Mouse (Mus musculus) myocyte (in vitro differentiated cells): ENCODE data around the gene 1700016D06Rik. TPM values are rescaled to one million over a fixed set of nuclear protein-coding genes. Genes with fewer than 3 reads are reported as not detected.

ENCODE experiments used
- H3K27me3 ChIP-seq: one replicate; pipeline ENCODE4 v1.6.1; 2011; ENCODE audit not compliant: control insufficient read depth, insufficient read depth, insufficient read length
- H3K36me3 ChIP-seq: one replicate; pipeline ENCODE4 v1.6.1; 2011; ENCODE audit not compliant: control insufficient read depth, insufficient read depth
- H3K4me2 ChIP-seq: one replicate; pipeline ENCODE4 v1.6.1; 2011; ENCODE audit warnings: low read depth, control low read depth
- H3K4me3 ChIP-seq: one replicate; pipeline ENCODE4 v1.5.1; 2011; ENCODE audit warnings: mild to moderate bottlenecking, control low read depth, moderate library complexity
- H3K79me2 ChIP-seq: one replicate; pipeline ENCODE4 v1.6.1; 2011; ENCODE audit not compliant: control insufficient read depth, insufficient read depth
- H3ac ChIP-seq: one replicate; pipeline ENCODE4 v1.6.1; 2011; ENCODE audit not compliant: control insufficient read depth, insufficient read length
- CEBPB ChIP-seq: IDR thresholded peaks from 2 replicates; pipeline ENCODE4 v1.6.1; 2011; ENCODE audit warnings: mild to moderate bottlenecking, moderate library complexity; ENCODE audit not compliant: poor library complexity, insufficient read depth, severe bottlenecking
- E2F4 ChIP-seq: IDR thresholded peaks from one replicate; pipeline ENCODE4 v1.6.1; 2011; ENCODE audit warnings: mild to moderate bottlenecking, control low read depth, moderate library complexity; ENCODE audit not compliant: insufficient read depth
- MAX ChIP-seq: IDR thresholded peaks from one replicate; pipeline ENCODE4 v1.6.1; 2011; ENCODE audit warnings: low read depth, mild to moderate bottlenecking, control low read depth
- MYOD1 ChIP-seq, 3 experiments: IDR thresholded peaks; one replicate each; pipeline ENCODE4 v1.6.1; 2011; ENCODE audit warnings: control low read depth in 2 of 3, low read depth in 2 of 3, mild to moderate bottlenecking in 2 of 3, moderate library complexity in 1 of 3; ENCODE audit not compliant: insufficient read length in 2 of 3, control insufficient read depth in 1 of 3
- MYOG ChIP-seq, 3 experiments: IDR thresholded peaks; one replicate each; pipeline ENCODE4 v1.6.1; 2011; ENCODE audit warnings: control low read depth in 2 of 3, low read depth in 2 of 3, mild to moderate bottlenecking in 2 of 3; ENCODE audit not compliant: insufficient read length in 2 of 3, control insufficient read depth in 1 of 3, insufficient read depth in 1 of 3
- POLR2A ChIP-seq: IDR thresholded peaks from one replicate; pipeline ENCODE4 v1.6.1; 2011; ENCODE audit warnings: low read depth, mild to moderate bottlenecking, control low read depth, moderate library complexity; ENCODE audit not compliant: insufficient read length
- POLR2AphosphoS2 ChIP-seq: IDR thresholded peaks from one replicate; pipeline ENCODE4 v1.6.1; 2011; ENCODE audit warnings: low read depth, control low read depth; ENCODE audit not compliant: insufficient read length
- REST ChIP-seq: IDR thresholded peaks from one replicate; pipeline ENCODE4 v1.6.1; 2011; ENCODE audit warnings: mild to moderate bottlenecking, control low read depth, moderate library complexity; ENCODE audit not compliant: insufficient read depth, insufficient read length
- SRF ChIP-seq: IDR thresholded peaks from one replicate; pipeline ENCODE4 v1.6.1; 2011; ENCODE audit warnings: low read depth; ENCODE audit not compliant: control insufficient read depth, insufficient read length
- TCF12 ChIP-seq: IDR thresholded peaks from one replicate; pipeline ENCODE4 v1.6.1; 2011; ENCODE audit warnings: mild to moderate bottlenecking, control low read depth; ENCODE audit not compliant: poor library complexity, insufficient read depth, severe bottlenecking
- TCF3 ChIP-seq: IDR thresholded peaks from one replicate; pipeline ENCODE4 v1.6.1; 2011; ENCODE audit warnings: low read depth, control low read depth; ENCODE audit not compliant: insufficient read length
- USF1 ChIP-seq: IDR thresholded peaks from one replicate; pipeline ENCODE4 v1.6.1; 2011; ENCODE audit warnings: low read depth, mild to moderate bottlenecking, control low read depth, moderate library complexity
- polyA plus RNA-seq: library from polyadenylated mRNA; unstranded; fragments of >200 nt; fragmentation: generic; extraction: Trizol; gene quantifications from one replicate; pipeline ENCODE4 v1.2.1, GENCODE M21; 2012; ENCODE audit warnings: missing spikeins

1700016D06Rik gene
- polyA plus RNA-seq, 1 experiment, result 0.30 TPM

GRCm38 (mm10) chr8:11693972-11694371, 6.9 kb downstream of the 1700016D06Rik start:
- no peak overlapping the region for H3K4me3 ChIP-seq
- H3K36me3 ChIP-seq, result no peaks in the 10 kb centered on the region
- TF ChIP-seq MYOD1 (IDR thresholded peaks at IDR 0.05; ENCODE audit: control insufficient read depth in 1 of 3, insufficient read length in 2 of 3, low read depth in 2 of 3) (peak in 2 of 3 experiments; percentile 40 to 60), USF1 (no peak), MAX (no peak), REST (no peak), TCF3 (no peak), CEBPB (no peak), MYOG (IDR thresholded peaks at IDR 0.05; ENCODE audit: control insufficient read depth in 1 of 3, insufficient read depth in 1 of 3, insufficient read length in 2 of 3, low read depth in 2 of 3) (peak in 2 of 3 experiments; percentile 62 to 70)
- H3K79me2 ChIP-seq, result no peaks in the 10 kb centered on the region
- H3K4me2 ChIP-seq, result no peak overlapping the region
- H3ac ChIP-seq, result no peak overlapping the region
- H3K27me3 ChIP-seq, result no peaks in the 10 kb centered on the region

- Histone ChIP-seq H3K4me3 (no peak overlapping the region), H3K27me3 (no peaks in the 10 kb centered on the region), H3K36me3 (no peaks in the 10 kb centered on the region), H3K4me2 (no peak overlapping the region), H3K79me2 (no peaks in the 10 kb centered on the region), H3ac (no peak overlapping the region)
- TF ChIP-seq TCF12 (no peak), E2F4 (no peak), MAX (no peak), REST (no peak), USF1 (no peak), POLR2A (no peak), SRF (no peak), TCF3 (no peak), CEBPB (no peak)
Observed at GRCm38 (mm10) chr8:11692455-11692854, 8.4 kb downstream of the 1700016D06Rik start.

- Histone ChIP-seq H3ac (no peak overlapping the region), H3K4me2 (peak overlapping the region; percentile 34), H3K27me3 (no peaks in the 10 kb centered on the region), H3K79me2 (no peaks in the 10 kb centered on the region), H3K36me3 (no peaks in the 10 kb centered on the region), H3K4me3 (no peak overlapping the region)
- TF ChIP-seq POLR2AphosphoS2 (no peak), CEBPB (no peak), USF1 (no peak), TCF12 (peak; percentile 94), MYOD1 (IDR thresholded peaks at IDR 0.05; ENCODE audit: control insufficient read depth in 1 of 3, insufficient read length in 2 of 3, low read depth in 2 of 3) (peak; percentile 90 to 99 (median 91)), MYOG (IDR thresholded peaks at IDR 0.05; ENCODE audit: control insufficient read depth in 1 of 3, insufficient read depth in 1 of 3, insufficient read length in 2 of 3, low read depth in 2 of 3) (peak; percentile 95 to 100 (median 98)), POLR2A (peak; percentile 26), MAX (no peak), TCF3 (peak; percentile 96), SRF (no peak), E2F4 (no peak), REST (no peak)
Observed at GRCm38 (mm10) chr8:11691761-11692160, 9.1 kb downstream of the 1700016D06Rik start.

GRCm38 (mm10) chr8:11691284-11691683, 9.6 kb downstream of the 1700016D06Rik start:
- Histone ChIP-seq H3ac (no peak overlapping the region), H3K27me3 (no peaks in the 10 kb centered on the region), H3K4me3 (no peak overlapping the region), H3K4me2 (peak overlapping the region; percentile 34), H3K36me3 (no peaks in the 10 kb centered on the region), H3K79me2 (no peaks in the 10 kb centered on the region)
- TF ChIP-seq E2F4 (no peak), MAX (no peak), POLR2AphosphoS2 (peak; percentile 48), SRF (no peak), REST (no peak), MYOG (IDR thresholded peaks at IDR 0.05; ENCODE audit: control insufficient read depth in 1 of 3, insufficient read depth in 1 of 3, insufficient read length in 2 of 3, low read depth in 2 of 3) (peak in 2 of 3 experiments; percentile 15 to 79), CEBPB (no peak), TCF12 (no peak), TCF3 (no peak), USF1 (no peak), POLR2A (peak; percentile 49), MYOD1 (IDR thresholded peaks at IDR 0.05; ENCODE audit: control insufficient read depth in 1 of 3, insufficient read length in 2 of 3, low read depth in 2 of 3) (peak in 1 of 3 experiments; percentile 68)

GRCm38 (mm10) chr8:11689945-11690344, 10.9 kb downstream of the 1700016D06Rik start:
- Histone ChIP-seq H3K4me3 (no peak overlapping the region), H3K27me3 (no peaks in the 10 kb centered on the region), H3K79me2 (no peaks in the 10 kb centered on the region), H3ac (no peak overlapping the region), H3K36me3 (no peaks in the 10 kb centered on the region), H3K4me2 (peak overlapping the region; percentile 27)
- TF ChIP-seq MAX (no peak), REST (no peak), TCF3 (peak; percentile 90), MYOD1 (IDR thresholded peaks at IDR 0.05; ENCODE audit: control insufficient read depth in 1 of 3, insufficient read length in 2 of 3, low read depth in 2 of 3) (peak; percentile 89 to 98 (median 91)), MYOG (IDR thresholded peaks at IDR 0.05; ENCODE audit: control insufficient read depth in 1 of 3, insufficient read depth in 1 of 3, insufficient read length in 2 of 3, low read depth in 2 of 3) (peak; percentile 93 to 100 (median 97)), TCF12 (peak; percentile 98), POLR2AphosphoS2 (no peak)
